Comparison of ENCODE assay signal across 19 mouse cellular contexts in genomic region chr19:57969766-57970165, GRCm38 (mm10).
DNase-seq lines count a peak whose midpoint lies in the region; ATAC-seq lines count a peak whose summit lies in the region.
"Had no signal": no experiment of that assay in that cellular context is flagged by ENCODE, and none has a peak within 500 bp of the region (broad histone marks: within the 10 kb centered on the region; RNA-seq: fewer than 3 reads in every experiment).

No protein-coding gene starts in this region.

- H3K4me2 ChIP-seq in midbrain, embryonic 15.5 days: no peak overlapping the region
- H3K4me2 ChIP-seq in hindbrain, embryonic 16.5 days (ENCODE audit: low read length): no peak overlapping the region
- H3K4me2 ChIP-seq: embryonic facial prominence, embryonic 13.5 days; midbrain, embryonic 13.5 days; neural tube, embryonic 15.5 days had no signal

- H3K9me3 ChIP-seq in midbrain, embryonic 15.5 days: no peaks in the 10 kb centered on the region
- H3K9me3 ChIP-seq in hindbrain, embryonic 16.5 days (ENCODE audit: control insufficient read depth, low read length): no peaks in the 10 kb centered on the region
- H3K9me3 ChIP-seq: embryonic facial prominence, embryonic 13.5 days; heart, embryonic 10.5 days; midbrain, embryonic 13.5 days; neural tube, embryonic 15.5 days had no signal

- H3K9ac ChIP-seq in midbrain, embryonic 15.5 days: no peak overlapping the region
- no peak overlapping the region for H3K9ac ChIP-seq in hindbrain, embryonic 16.5 days (ENCODE audit: low read depth, low read length)
- H3K9ac ChIP-seq: embryonic facial prominence, embryonic 13.5 days; midbrain, embryonic 13.5 days; neural tube, embryonic 15.5 days had no signal

- H3K27me3 ChIP-seq in midbrain, embryonic 15.5 days (replicated peaks): no peaks in the 10 kb centered on the region
- no peaks in the 10 kb centered on the region for H3K27me3 ChIP-seq in hindbrain, embryonic 16.5 days (replicated peaks; ENCODE audit: control insufficient read depth, insufficient read depth, low read length)
- H3K27me3 ChIP-seq: embryonic facial prominence, embryonic 13.5 days; midbrain, embryonic 13.5 days; neural tube, embryonic 15.5 days had no signal

- H3K27ac ChIP-seq in midbrain, embryonic 15.5 days: no peak overlapping the region
- H3K27ac ChIP-seq in hindbrain, embryonic 16.5 days (ENCODE audit: low read depth, low read length): no peak overlapping the region
- H3K27ac ChIP-seq: embryonic facial prominence, embryonic 13.5 days; heart, embryonic 10.5 days; midbrain, embryonic 13.5 days; neural tube, embryonic 15.5 days had no signal

- intact Hi-C loops in left cerebral cortex, postnatal 14 days (cut with DNase I): no loop called here

- H3K36me3 ChIP-seq in midbrain, embryonic 15.5 days (replicated peaks): no peaks in the 10 kb centered on the region
- H3K36me3 ChIP-seq in hindbrain, embryonic 16.5 days (ENCODE audit: control insufficient read depth, insufficient read depth, low read length): no peaks in the 10 kb centered on the region
- H3K36me3 ChIP-seq: G1E; heart, embryonic 10.5 days; midbrain, embryonic 13.5 days; neural tube, embryonic 15.5 days had no signal

- 84% methylated on average over 7 of the region's 7 CpGs for WGBS in midbrain, embryonic 15.5 days
- WGBS in hindbrain, embryonic 16.5 days: 89% methylated on average over 7 of the region's 7 CpGs

- ATAC-seq in CD4-positive, CD25-positive, alpha-beta regulatory T cell, adult 4 months: no peak
- no peak for ATAC-seq in midbrain, embryonic 15.5 days (replicated peaks)
- ATAC-seq in hindbrain, embryonic 16.5 days: no peak
- ATAC-seq: activated CD4-positive, CD25-positive, alpha-beta regulatory T cell, adult 4 months; intestine, embryonic 16.5 days; midbrain, embryonic 13.5 days had no signal

- peak; percentile 4 for DNase-seq in CD4-positive, CD25-positive, alpha-beta regulatory T cell, adult 2 months (ENCODE audit: low read depth, low spot score)
- DNase-seq in 3134 (ENCODE audit: extremely low read depth, insufficient read length, low spot score): peak; percentile 66
- DNase-seq in frontal cortex, adult 2 months (ENCODE audit: extremely low spot score in 1 of 2, low spot score in 1 of 2): peak; percentile 69 to 89
- peak; percentile 61 to 84 for DNase-seq in left cerebral cortex, postnatal 14 days (ENCODE audit: low spot score in 2 of 2)
- DNase-seq in ovary, postnatal 36 days (ENCODE audit: low spot score): no peak
- DNase-seq: cerebellum, adult 9-11 months; kidney, postnatal 36 days; spleen, adult 18-20 months; thymus, adult 18-20 months had no signal

- H3K4me1 ChIP-seq in midbrain, embryonic 15.5 days: no peaks in the 10 kb centered on the region
- no peaks in the 10 kb centered on the region for H3K4me1 ChIP-seq in hindbrain, embryonic 16.5 days (ENCODE audit: control insufficient read depth, insufficient read depth, low read depth, low read length)
- H3K4me1 ChIP-seq: embryonic facial prominence, embryonic 13.5 days; heart, embryonic 10.5 days; midbrain, embryonic 13.5 days; neural tube, embryonic 15.5 days had no signal

- H3K4me3 ChIP-seq in midbrain, embryonic 15.5 days: no peak overlapping the region
- H3K4me3 ChIP-seq in hindbrain, embryonic 16.5 days (ENCODE audit: low read length): no peak overlapping the region
- H3K4me3 ChIP-seq: embryonic facial prominence, embryonic 13.5 days; heart, embryonic 10.5 days; midbrain, embryonic 13.5 days; neural tube, embryonic 15.5 days had no signal
